Mouse (Mus musculus) embryonic facial prominence, embryonic 11.5 days (tissue): ENCODE results near the gene Farsb. TPM values are rescaled to one million over a fixed set of nuclear protein-coding genes. Genes with fewer than 3 reads are reported as not detected.

Source experiments
- polyA plus RNA-seq: library from polyadenylated mRNA; unstranded; fragments of >200 nt; fragmentation: Nextera tagmentation; extraction: Ambion mirVana; gene quantifications from 2 replicates; pipeline ENCODE4 v1.2.1, GENCODE M21; 2014

The Farsb gene
- polyA plus RNA-seq, 1 experiment from 2014 or later: 190 TPM

Other genes starting within 250 kb of the Farsb start
- 6.2 and 6.9 TPM in 2 replicates for gene Sgpp2, start 178.6 kb downstream of the Farsb start, polyA plus RNA-seq
- gene Mogat1, start 22.1 kb upstream of the Farsb start, polyA plus RNA-seq: 0.92 and 1.9 TPM in 2 replicates
- gene BC035947, start 23.3 kb upstream of the Farsb start, polyA plus RNA-seq: 0.43 and 0.82 TPM in 2 replicates
- gene Acsl3, start 168.9 kb upstream of the Farsb start, polyA plus RNA-seq: 100.0 and 112 TPM in 2 replicates
- 6.3 and 6.6 TPM in 2 replicates for gene Utp14b, start 169.1 kb upstream of the Farsb start, polyA plus RNA-seq